Mouse (Mus musculus) left cerebral cortex, adult 9 months (tissue): ENCODE measurements at regions not wholly inside any gene's neighbourhood (a gene's known extent, or its start where the extent isn't known, plus 50 kb on each side); places are given as distances from the start of the nearest gene placed in this dataset.
A peak's percentile ranks its signal among the peaks of the same experiment; 100 is the strongest.

Experiments used
- DNase-seq, 2 experiments: peaks; one replicate each; pipeline ENCODE4 v3.0.0; 2022; ENCODE audit warnings: low spot score in 2 of 2

DNA sequence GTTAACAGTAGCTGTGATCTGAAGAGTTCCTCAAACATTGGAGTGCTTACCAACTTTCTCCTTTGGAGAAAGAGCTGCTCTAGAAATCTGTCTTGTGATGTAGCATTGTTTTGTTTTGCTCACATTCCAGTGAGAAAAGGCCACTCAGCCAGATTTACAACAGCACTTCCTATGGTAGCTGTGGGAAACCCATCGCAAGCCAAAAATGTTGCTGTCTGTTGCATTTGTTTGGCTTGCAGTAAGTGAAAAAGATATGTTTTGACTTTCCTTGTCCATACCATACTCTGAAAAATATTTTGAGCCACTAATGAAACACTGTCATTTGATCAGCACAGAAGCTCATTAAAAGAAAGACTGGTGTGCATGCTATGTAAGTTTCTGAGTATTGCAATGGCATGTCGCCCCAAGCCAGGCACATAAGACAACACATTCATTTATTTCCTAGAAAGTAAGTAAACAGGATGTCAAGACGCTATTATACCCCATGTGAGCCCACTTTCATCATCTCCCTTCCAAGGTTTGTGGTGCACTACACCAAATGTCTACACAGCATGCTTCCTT is 66.2 kb downstream of the Car2 start:
- no peak for DNase-seq

DNA sequence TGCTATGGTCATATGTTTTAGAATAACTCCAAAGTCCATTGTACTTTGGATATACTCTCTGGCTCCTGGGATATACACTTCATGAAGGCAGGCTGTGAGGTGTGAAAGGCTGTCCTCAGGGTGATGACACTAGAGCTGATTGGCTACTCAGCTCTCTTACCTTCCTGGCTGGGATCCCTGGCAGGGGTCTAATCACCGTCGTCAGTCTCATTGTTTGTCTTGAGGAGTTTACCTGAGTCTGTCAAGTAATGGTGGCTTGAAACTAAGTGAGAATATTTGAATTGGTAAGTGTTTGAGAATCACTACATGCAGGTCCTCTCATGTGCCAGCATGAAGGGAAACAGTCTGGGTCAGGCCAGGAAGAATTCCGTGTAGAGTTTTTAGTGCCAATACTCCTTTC is 66.9 kb downstream of the Car2 start:
- DNase-seq: no peak

- DNase-seq: no peak
Measured at GRCm38 (mm10) chr3:14957481-14957880, 71.4 kb downstream of the Car2 start.

DNA sequence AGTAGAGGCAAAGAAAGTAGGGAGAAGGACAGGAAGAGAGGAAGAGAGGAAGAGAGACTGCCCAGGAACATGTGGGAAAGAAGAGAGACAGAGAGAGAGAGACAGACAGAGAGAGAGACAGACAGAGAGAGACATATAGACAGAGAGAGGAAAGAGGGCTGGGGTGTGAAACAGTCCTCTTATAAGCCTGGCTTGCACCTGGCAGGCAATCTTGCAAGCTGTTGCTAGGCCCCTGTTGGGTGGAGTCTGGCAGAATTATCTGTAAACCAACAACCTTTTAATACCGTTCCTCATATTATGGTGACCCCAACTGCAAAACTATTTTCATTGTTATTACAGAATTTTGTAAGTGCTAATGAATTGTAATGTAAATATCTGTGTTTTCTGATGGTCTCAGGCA is 72.2 kb downstream of the Car2 start:
- DNase-seq: no peak

DNA sequence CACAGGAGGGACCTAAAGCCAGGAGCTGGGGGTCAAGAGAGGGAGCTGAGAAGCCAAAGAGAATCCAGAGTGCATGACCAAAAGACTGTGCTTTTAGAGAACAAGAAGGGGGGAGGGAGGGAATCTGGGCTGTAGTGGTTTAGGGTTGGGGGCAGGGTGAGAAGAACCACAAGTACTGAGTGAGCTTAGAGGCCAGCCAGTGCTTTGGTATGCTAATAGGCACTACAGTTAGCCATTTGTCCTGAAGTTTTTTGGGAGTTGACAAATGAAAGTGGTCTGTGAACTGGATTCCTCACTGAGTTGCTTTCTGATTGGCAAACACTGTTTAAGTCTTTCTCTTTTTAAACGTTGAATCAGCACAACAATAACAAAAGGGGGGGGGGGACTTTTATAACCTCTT is 73.5 kb downstream of the Car2 start:
- DNase-seq: peak in 1 of 2 experiments; percentile 14

DNA sequence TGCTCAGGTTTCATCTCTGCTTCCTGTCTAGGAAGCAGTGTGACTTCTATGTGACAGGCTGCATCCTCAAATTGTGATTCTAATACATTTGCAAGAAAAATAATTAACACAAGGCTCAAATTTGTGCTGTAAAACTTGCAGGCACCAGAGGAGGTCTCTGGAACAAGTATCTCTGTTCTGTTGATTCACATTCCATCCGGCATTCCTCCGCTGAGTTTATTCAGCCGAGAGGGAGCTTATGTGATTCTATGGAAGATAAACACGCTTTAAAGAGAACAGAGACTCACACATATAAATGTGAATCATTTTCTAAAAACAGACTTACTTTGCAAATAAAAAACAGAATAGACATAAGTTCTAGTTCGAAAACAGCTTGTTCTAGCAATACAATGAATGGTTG is 78.7 kb downstream of the Car2 start:
- DNase-seq: no peak

DNA sequence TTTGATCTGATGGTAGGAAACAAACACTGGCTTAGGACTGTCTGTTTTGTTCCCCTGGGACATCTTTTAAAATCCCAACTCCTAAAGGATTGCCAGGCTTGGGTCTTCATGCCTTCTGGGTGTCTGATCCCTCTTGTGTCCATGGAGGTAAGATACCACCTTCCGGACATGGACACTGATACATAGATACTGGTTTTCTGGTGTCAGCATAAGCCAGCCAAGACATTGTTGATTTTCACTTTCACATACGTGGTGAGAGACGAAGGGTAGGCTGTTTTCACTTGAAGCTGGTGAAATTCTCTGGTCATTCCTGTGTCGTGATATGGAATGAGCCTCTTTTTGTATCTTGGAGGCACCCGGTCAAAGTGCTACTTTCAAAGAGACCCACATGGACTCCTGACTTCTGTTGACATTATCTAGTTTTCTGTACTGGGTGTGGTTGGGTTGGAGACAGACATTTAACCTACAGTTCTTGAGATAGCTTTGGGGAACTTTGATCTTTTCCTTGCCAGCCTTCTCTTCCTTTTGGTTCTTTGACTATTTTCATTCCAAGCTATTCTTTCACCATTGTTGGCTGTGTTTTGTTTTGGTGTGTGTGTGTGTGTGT is 79.5 kb downstream of the Car2 start:
- no peak for DNase-seq

DNA sequence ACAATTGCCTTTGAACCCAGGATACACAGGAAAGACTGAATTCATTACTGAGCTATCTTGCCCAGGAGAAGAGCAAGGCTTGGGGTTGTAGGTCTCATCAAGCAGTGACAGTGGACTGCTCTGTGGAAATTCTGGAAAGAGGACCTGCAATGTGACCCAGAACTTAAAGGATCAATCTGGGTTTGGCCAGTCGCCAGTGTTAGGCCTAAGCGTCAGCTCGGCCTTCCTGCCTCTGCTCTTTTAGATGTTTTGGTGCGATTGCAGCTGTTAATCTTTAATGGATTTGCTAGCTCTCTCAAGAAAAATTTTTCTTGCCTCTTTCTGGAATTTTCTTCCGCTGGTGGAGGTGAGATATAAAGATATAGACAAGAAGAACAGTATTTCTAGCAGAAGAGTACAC is 81.2 kb downstream of the Car2 start:
- DNase-seq: no peak

DNA sequence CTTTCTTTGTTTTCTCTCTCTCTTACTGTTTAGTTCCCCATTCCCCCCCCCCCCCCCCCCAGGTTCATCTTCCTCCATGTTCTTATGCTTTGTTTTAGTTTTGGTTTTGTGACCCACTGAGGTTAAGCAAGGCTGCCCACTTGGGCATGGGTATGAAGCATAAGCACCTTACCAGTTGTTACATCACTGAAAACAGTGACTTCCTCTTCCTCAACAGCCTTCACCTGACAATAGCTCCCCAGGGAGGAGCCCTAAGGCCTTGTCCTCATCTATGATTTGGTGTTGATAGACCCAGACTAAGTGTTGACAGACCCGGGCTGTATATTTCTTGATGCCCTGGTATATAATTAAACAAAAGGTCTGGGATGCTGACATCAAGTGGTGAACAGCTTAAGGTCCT is 82.3 kb downstream of the Car2 start:
- DNase-seq: no peak

DNA sequence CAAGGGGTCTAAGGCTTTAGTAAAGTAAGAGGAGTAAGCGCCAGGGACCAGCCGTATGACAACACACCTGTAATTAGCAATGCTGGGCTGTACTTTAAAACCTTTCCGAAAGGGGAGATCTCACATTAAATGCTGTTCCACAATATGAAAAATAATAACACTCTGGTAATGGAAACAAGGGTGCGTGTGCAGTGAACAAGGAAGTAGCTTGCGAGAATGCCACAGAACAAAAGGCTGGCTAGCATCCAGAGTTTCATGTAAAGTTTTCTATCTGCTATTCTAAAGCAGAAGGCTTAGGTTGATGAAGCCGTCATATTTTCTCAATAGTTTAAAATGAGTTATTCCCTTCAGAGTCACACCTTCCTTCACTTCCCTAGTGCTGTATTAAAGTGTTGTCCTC is 83.6 kb downstream of the Car2 start:
- no peak for DNase-seq

DNA sequence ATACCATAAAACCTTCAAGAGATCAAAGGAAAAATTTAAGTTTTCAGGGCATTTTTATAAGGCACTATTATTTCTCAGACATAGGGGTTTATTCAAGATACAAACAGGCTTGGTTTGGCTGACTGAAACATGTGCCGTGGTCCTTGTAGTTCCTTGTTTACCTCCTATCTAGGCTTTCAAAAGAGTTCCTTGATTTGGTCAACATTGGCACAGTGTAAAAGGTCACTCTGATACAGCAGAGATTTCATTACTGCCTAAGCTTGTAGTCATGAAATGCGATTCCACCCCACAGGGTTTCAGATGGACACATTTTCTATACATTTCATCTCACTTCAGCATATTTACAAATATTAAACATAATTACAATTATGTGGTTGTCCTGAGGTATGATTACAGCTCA is 85.6 kb downstream of the Car2 start:
- no peak for DNase-seq

DNA sequence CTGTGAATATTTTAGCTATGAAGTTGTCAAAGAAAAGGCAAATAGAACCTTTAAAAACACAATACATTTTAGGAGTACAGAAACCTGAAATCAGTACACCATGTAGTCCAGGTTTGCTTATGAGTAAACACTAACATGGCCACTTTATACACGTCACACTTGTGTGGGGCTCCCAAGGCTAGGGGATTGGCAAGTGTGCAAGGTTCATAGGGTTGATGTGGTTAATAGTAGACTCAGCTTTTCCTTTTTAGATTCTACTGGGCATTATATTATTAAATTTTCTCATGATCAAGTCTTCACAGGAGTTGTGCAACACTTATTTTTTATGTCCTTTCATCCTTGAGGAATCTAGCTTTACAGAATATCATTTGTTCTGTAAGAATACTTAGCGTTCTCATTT is 88.7 kb downstream of the Car2 start:
- DNase-seq: no peak

GRCm38 (mm10) chr3:14975203-14975602 is 89.1 kb downstream of the Car2 start:
- DNase-seq: no peak

DNA sequence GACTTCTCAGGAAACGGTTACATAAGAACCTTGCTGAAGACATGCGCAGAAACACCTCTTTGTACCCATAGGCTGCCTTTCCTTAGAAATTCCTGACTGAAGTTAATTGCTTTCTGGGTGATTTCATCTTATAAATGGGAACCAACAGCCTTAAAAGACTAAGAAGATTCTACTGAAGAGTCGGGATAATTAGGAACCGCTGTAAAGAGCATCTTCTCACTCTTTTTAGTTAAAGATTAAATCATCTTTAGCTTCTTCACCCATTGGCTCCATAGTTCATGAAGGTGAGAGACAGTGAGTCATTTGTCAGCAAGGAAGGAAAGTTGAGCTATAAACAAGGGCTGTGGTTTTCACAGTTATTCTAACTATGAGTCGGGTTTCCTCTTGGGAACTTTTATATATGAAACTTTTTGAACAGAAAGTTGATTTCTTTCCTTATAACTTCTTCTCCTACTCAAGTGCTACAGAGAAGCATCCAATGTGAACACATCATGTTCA is 93.1 kb downstream of the Car2 start:
- no peak for DNase-seq

DNA sequence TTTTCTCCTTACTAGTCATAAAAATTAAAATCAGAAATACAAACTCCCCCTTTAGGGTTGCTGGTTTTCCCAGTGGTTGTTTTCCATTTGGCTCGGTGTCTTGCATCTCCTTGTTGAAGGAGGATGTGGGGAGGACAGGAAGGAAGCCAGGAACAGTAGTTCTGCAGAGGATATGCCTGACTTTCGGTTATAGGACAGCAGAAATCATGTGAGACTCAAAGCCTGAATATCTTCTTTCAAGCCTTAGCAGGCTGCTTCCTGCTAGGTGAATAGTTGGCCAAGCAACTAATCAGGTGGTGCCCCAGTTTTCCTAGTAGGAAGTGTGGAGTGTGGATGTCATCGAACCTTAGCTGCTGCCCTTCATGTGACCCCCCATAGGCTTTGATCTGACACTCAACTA is 103.6 kb downstream of the Car2 start:
- DNase-seq: no peak

GRCm38 (mm10) chr3:14993936-14994335 is 107.9 kb downstream of the Car2 start:
- DNase-seq: no peak

DNA sequence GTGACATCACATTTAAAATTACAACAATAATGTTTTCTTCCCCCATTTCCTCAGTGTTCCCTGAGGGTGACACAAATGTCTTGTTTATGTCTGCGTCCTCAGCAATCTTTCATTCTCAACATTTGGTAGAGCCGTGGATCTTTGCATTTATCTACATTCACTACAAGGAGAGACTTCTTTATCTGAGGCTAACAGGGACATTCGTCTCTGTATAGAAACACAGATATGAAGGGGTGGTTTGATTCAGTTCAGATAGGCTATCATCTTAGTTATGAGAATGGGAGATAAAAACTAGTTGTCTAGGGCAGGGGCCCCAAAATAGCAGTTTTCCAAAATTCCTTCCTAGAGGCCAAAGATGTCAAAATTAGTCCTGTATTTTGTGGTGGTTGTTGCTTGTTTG is 111.2 kb downstream of the Car2 start:
- no peak for DNase-seq

DNA sequence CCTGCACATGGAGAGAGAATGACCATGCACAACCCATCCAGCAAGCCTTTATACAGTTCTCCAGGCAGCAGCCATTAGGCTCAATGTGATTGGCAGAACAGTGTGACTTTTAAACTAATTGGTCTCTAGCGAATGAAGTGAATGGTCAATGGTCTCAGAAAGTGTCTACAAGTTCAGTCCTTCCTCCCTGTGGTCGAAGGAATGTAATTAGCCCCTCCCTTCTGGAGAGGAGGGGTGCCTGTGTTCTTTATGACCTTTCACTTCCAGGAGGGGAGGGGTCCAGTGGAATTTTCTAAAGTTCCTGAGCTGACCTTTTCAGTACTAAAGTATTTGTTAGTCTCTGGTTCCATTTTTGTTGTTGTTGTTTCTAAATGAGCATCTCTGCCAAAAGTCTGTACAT is 112.4 kb downstream of the Car2 start:
- no peak for DNase-seq

GRCm38 (mm10) chr3:14999411-14999810 is 113.3 kb downstream of the Car2 start:
- DNase-seq: no peak

GRCm38 (mm10) chr3:14999914-15000313 is 113.8 kb downstream of the Car2 start:
- no peak for DNase-seq

DNA sequence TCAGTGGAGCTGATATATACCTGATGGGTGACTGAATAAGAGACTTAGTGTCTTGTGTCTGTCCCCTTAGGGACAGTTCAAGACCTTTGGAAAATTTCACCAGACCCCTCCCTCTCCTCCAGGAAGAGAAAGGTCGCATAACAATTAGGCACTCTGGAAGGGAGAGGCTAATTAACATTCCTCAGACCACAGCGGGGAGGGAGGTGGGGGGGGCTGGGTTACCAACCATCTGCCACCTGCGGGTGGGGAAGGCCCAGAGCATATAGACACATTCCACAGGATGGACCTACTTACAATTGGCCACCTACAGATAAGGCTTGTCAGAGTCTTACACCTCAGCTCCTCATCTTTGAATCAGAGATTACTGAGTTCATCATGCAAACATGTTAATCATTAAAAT is 114.6 kb downstream of the Car2 start:
- no peak for DNase-seq

DNA sequence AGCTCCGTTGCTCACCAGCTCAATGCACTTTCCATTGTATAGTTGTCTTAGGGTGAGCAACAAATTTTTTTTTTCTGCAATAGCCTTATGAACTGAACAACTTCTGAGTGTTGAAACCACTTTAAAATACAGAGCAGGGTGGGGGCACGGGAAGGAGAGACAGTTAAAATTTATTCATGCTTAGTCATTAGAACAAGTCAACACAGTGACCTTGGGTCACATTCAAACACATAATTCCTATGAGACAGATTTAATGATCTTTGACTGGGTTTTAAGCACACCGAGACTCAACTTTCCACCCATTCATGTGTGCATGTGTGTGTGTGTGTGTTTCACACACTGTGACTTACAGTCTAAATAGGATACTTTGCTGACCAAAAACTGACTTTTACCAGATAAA is 121.7 kb downstream of the Car2 start:
- DNase-seq: no peak

DNA sequence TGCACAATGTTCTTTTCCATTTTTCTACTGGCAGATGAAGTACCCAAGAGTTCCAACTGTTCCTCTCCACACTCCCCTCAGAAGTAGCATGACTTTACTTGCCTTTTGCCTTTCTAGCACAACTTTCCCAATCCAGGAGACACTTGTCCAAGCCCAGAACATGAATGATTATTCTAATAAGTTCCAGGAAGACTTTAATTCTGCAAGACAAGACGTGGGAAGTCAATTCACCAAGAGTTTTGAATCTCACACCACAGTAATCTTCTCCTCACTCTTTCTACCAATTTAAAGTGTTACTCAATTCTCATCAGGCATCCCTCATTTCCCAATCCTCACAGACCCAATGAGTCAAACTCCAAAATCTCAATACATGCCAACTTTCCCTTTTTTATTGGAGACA is 122.4 kb downstream of the Car2 start:
- no peak for DNase-seq

DNA sequence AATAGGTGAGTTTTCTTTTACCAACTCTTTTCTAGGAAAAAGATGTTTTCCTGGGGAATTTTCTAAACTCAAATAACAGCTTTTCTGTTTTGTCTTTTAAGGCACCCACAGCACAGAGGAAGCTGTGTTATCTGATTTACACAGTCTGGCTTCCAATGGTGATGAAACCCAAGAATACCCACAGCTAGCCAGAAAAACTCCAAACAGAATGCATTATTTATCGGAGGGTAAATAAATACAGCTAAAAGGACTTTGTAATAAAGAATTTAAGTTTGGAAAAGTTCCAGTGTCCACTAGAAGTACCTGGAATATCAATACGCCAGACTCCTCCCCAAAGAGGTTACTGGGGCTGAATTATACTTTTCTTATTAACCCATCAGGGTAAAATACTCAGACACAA is 123.7 kb downstream of the Car2 start:
- no peak for DNase-seq
